Mouse (Mus musculus) ES-E14 (cell line): ENCODE data around the gene Zxdc. TPM values are rescaled to one million over a fixed set of nuclear protein-coding genes. Genes with fewer than 3 reads are reported as not detected.

Experiments used
- DNase-seq: peaks from one replicate; pipeline ENCODE4 v3.0.0-alpha.2; 2013; ENCODE audit warnings: low read depth, low spot score
- H3K27ac ChIP-seq: 2 replicates; pipeline ENCODE4 v1.5.1; 2012; ENCODE audit warnings: low read depth, mild to moderate bottlenecking, low read length, moderate library complexity, mixed read lengths; ENCODE audit not compliant: poor library complexity, insufficient read depth, severe bottlenecking
- H3K36me3 ChIP-seq: 2 replicates; pipeline ENCODE4 v1.6.1; 2012; ENCODE audit warnings: mild to moderate bottlenecking, low read length, moderate library complexity, mixed read lengths; ENCODE audit not compliant: control insufficient read depth, poor library complexity, insufficient read depth, severe bottlenecking
- H3K4me1 ChIP-seq, 2 experiments: fragments of 150-350 bp in 1 of 2; sonication (generic) in 1 of 2; 2 replicates each; pipeline ENCODE4 v1.6.1; 2012; ENCODE audit warnings: low read length in 2 of 2, mild to moderate bottlenecking in 1 of 2, mixed read lengths in 1 of 2; ENCODE audit not compliant: control insufficient read depth in 2 of 2, insufficient read depth in 2 of 2, poor library complexity in 1 of 2
- H3K4me3 ChIP-seq, 2 experiments: fragments of 150-350 bp in 1 of 2; sonication (generic) in 1 of 2; 2 replicates each; pipeline ENCODE4 v1.5.1; 2012; ENCODE audit warnings: low read length in 2 of 2, low read depth in 1 of 2, mild to moderate bottlenecking in 1 of 2, mixed read lengths in 1 of 2; ENCODE audit not compliant: insufficient read depth in 1 of 2, poor library complexity in 1 of 2, severe bottlenecking in 1 of 2
- H3K9ac ChIP-seq: 2 replicates; pipeline ENCODE4 v1.6.1; 2012; ENCODE audit warnings: low read depth, mild to moderate bottlenecking, low read length, mixed read lengths; ENCODE audit not compliant: poor library complexity, insufficient read depth, severe bottlenecking
- H3K9me3 ChIP-seq: fragments of 150-350 bp; sonication (generic); 2 replicates; pipeline ENCODE4 v1.6.1; 2012; ENCODE audit warnings: low read depth, mild to moderate bottlenecking, low read length; ENCODE audit not compliant: control insufficient read depth, insufficient read depth
- CHD2 ChIP-seq: IDR thresholded peaks from 2 replicates; pipeline ENCODE4 v1.6.1; 2014; ENCODE audit warnings: mild to moderate bottlenecking, low read depth, low read length, inconsistent platforms
- HCFC1 ChIP-seq: IDR thresholded peaks from 2 replicates; pipeline ENCODE4 v1.6.1; 2012; ENCODE audit warnings: low read length, inconsistent platforms, borderline replicate concordance; ENCODE audit not compliant: insufficient read depth
- MAFK ChIP-seq: IDR thresholded peaks from 2 replicates; pipeline ENCODE4 v1.6.1; 2014; ENCODE audit warnings: mild to moderate bottlenecking, low read depth, low read length, inconsistent platforms; ENCODE audit not compliant: insufficient read depth
- ZC3H11A ChIP-seq: IDR thresholded peaks from 2 replicates; pipeline ENCODE4 v1.6.1; 2012; ENCODE audit warnings: low read depth, mild to moderate bottlenecking, inconsistent platforms, low read length, borderline replicate concordance
- ZNF384 ChIP-seq: IDR thresholded peaks from 2 replicates; pipeline ENCODE4 v1.6.1; 2012; ENCODE audit warnings: low read depth, low read length, inconsistent platforms
- in situ Hi-C, 2 experiments: fragments of 600-800 bp; cut with MboI; formaldehyde crosslinking; loops; one replicate each; pipeline ENCODE4 v1.15.1; 2025; ENCODE audit warnings: low sequenced_read_pairs in 2 of 2, inconsistent platforms in 1 of 2; ENCODE audit not compliant: unreplicated experiment in 2 of 2
- total RNA-seq: library from RNA; depleted of rRNA; stranded (reverse); fragments of 300-350 nt; gene quantifications from 2 replicates; pipeline ENCODE4 v1.2.3, GENCODE M21; 2012

The Zxdc gene
- total RNA-seq, 1 experiment, result 12.0 TPM

DNA sequence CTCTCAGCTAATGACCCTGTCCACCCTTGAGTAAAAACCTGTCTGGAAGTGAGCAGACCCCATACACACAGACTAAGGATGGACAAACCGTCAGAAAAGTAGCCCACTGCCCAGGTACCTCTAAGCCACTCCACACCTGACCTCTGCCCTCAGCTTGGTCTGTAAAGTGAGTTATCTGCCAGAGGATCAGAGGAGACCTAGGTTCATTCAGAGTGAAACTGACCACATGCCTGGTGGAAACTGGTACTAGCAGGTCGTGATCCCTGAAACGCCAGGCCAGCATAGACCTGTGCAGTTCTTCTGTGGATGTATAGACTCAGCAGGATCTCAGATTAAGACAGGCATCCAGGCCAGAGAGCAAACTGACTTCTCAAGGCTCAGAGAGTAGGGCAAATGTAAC, 44.8 kb upstream of the Zxdc start:
- Histone ChIP-seq H3K4me3 (peak overlapping the region; percentile 36 to 56; a peak in 3 of 4 replicates), H3K27ac (no peak overlapping the region), H3K4me1 (0 out of 4 replicates have a peak, but pooled peaks cover 0 to 3% of the 10 kb centered on the region in 2 experiments), H3K36me3 (no peaks in the 10 kb centered on the region), H3K9me3 (no peaks in the 10 kb centered on the region), H3K9ac (no peak overlapping the region)
- TF ChIP-seq CHD2 (no peak), MAFK (no peak), ZC3H11A (no peak), ZNF384 (no peak), HCFC1 (no peak)
- in situ Hi-C loops, result no loop called here
- DNase-seq, result no peak

DNA sequence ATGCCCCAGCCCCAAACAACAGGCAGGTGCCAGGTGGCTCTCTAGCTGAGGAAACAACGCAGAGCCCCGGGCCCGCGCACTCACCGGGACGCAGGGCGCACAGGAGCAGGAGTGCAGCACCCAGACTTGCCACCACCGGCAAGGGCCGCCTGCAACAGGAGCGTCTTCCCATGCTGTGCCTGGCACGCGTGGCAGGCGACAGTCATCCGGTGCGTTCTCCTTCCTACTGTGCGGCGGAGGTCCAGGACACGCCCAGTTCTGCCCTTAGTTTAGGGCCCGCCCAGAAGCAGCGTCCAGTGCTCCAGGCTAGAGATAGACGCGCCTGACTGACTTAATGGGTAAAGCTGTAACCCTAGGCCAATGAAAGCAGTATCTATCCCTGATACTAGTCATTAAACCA, 44.3 kb upstream of the Zxdc start, which contains the start of gene Chst13:
Gene Chst13, minus strand, starts transcription at position 195 of the 400 bp plus-strand sequence.
- in situ Hi-C loops, result loop anchor here in 1 of 2 experiments (25.0 kb wide), 1 partner anchor 638 kb away; no protein-coding TSS in a partner anchor
- DNase-seq, result no peak

DNA sequence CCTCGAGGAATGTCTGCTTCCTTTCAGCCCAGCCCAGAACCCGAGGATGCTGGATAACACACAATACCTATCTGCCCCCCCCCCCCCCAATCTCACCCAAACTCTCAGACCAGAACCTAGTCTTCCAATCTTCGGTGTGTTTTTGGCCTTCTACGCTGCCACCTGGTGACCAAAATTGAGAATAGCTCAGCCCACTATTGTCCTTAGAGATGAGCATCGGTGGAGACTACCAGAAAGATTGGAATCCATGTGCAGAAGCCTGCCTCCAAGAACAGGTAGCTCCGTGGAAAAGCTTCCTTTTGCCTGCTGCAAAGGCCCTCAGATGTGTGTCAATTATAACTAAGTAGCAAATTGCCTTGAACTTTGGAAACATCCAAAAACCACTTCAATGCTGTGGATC, 41.6 kb upstream of the Zxdc start:
- H3K27ac ChIP-seq, result no peak overlapping the region
- no peak overlapping the region for H3K4me3 ChIP-seq
- in situ Hi-C loops, result loop anchor here in 1 of 2 experiments (25.0 kb wide), 1 partner anchor 640 kb away; no protein-coding TSS in a partner anchor
- no peaks in the 10 kb centered on the region for H3K9me3 ChIP-seq
- no peak for TF ChIP-seq ZNF384
- peak; percentile 65; the same call in 1 of the 2 replicates for TF ChIP-seq ZC3H11A
- no peaks in the 10 kb centered on the region for H3K36me3 ChIP-seq
- DNase-seq, result no peak
- no peak overlapping the region for H3K9ac ChIP-seq
- 0 out of 4 replicates have a peak, but pooled peaks cover 0 to 3% of the 10 kb centered on the region in 2 experiments for H3K4me1 ChIP-seq

More for the DNA sequence above, 44.3 kb upstream of the Zxdc start, which contains the start of gene Chst13:
- Histone ChIP-seq H3K27ac (no peak within 1 kb of the TSS), H3K4me1 (0 out of 4 replicates have a peak, but pooled peaks cover 0 to 3% of the 10 kb centered on the region in 2 experiments), H3K4me3 (peak within 1 kb of the TSS; percentile 36 to 56; a peak in 3 of 4 replicates), H3K36me3 (no peaks in the 10 kb centered on the region), H3K9ac (peak within 1 kb of the TSS; percentile 2; the same call in 1 of the 2 replicates), H3K9me3 (no peaks in the 10 kb centered on the region)
- TF ChIP-seq HCFC1 (no peak), MAFK (no peak), ZNF384 (no peak)

DNA sequence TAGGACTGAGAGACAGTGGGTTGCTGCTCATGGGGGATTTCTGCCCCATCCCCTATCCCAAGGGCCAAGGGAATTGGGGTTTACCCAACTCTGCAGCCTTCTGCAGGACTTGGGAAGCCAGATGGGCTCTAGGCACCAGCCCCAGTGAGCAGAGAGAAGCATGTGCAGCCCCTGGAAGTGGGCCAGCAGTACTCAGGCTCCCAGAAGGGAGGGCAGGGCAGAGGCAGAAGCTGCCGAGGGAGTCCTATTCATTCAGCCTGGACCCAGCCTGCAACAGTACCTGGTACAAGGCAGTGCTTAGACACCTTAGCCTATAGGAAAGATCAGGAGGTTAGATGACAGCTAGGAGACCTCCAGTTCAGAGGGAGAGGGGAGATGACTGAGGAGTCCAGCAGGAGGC, 39.3 kb upstream of the Zxdc start:
- no peak overlapping the region for H3K27ac ChIP-seq
- no peak overlapping the region for H3K9ac ChIP-seq
- DNase-seq, result no peak
- no peak overlapping the region for H3K4me3 ChIP-seq
- TF ChIP-seq ZC3H11A, result no peak
- TF ChIP-seq MAFK, result no peak
- no peak for TF ChIP-seq CHD2
- no peak for TF ChIP-seq ZNF384
- no peak for TF ChIP-seq HCFC1
- H3K4me1 ChIP-seq, result 0 out of 4 replicates have a peak, but pooled peaks cover 0 to 3% of the 10 kb centered on the region in 2 experiments
- in situ Hi-C loops, result loop anchor here in 1 of 2 experiments (25.0 kb wide), 1 partner anchor 643 kb away; no protein-coding TSS in a partner anchor
- H3K9me3 ChIP-seq, result no peaks in the 10 kb centered on the region
- H3K36me3 ChIP-seq, result no peaks in the 10 kb centered on the region

DNA sequence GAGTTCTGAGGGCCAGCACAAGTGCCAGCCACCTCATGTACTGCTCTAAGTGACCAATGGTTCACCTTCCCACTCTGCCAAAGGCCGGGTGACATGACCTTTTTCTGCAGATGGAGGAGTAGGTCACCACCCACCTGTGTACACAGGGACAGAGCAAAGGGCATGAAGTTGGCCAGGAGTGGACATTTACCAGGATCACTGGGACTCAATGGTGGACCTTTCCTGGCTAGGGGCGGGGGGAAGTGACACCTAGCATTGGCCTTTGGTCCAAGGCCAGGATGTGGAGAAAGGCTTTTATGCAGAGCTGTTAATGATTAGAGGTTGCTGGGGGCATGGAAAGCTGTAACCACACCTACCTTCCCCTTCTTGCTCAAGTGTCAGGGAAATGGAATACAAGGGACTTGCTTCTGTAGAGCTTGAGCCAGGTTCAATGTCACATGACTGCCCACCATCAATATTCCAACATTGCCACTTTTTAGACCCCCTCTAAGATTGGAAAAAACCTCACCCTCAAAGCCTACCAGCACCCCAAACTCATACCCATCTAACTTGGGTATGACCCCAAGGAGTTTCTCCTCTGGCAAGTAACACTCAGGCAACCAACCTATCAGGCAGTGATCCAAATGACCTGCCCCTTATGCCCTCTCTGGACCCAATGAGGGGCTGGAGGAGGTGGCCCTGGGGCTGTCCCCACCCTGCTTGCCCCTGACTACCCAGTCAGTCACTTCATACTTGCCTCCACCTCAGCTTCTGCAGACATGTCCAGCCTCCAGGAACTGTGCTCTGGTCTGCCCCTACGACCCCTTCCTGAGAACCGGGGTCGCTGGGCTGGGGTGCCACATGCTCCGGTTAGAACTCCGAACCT, 36.5 kb upstream of the Zxdc start, which contains the start of gene Uroc1:
Gene Uroc1, plus strand, starts transcription at position 724 of the 865 bp plus-strand sequence.
- Histone ChIP-seq H3K27ac (no peak within 1 kb of the TSS), H3K36me3 (no peaks in the 10 kb centered on the region), H3K9ac (no peak within 1 kb of the TSS), H3K4me3 (no peak within 1 kb of the TSS), H3K4me1 (no peaks in the 10 kb centered on the region), H3K9me3 (no peaks in the 10 kb centered on the region)
- no peak for DNase-seq
- TF ChIP-seq ZNF384, result no peak
- no peak for TF ChIP-seq HCFC1
- TF ChIP-seq CHD2, result no peak
- no peak for TF ChIP-seq MAFK
- TF ChIP-seq ZC3H11A, result no peak
- in situ Hi-C loops, result loop anchor here in 1 of 2 experiments (25.0 kb wide), 1 partner anchor 645 kb away; no protein-coding TSS in a partner anchor
